Mouse (Mus musculus): ENCODE measurements around the gene Chn2.

GRCm38 (mm10) chr6:54223529-54223928, 184.2 kb downstream of the Chn2 start:
- TF ChIP-seq CTCF (conservative IDR thresholded peaks at IDR 0.05 in 1 of 2, IDR thresholded peaks at IDR 0.05 in 1 of 2; ENCODE audit: low read depth in 2 of 2, low read length in 2 of 2) (no peak), EP300 (IDR thresholded peaks at IDR 0.05; ENCODE audit: low read length) (no peak), MEF2A (IDR thresholded peaks at IDR 0.05; ENCODE audit: borderline replicate concordance, low read depth, low read length) (no peak), MAZ (IDR thresholded peaks at IDR 0.05; ENCODE audit: low read depth, low read length) (no peak), IRF4 (IDR thresholded peaks at IDR 0.05; ENCODE audit: low read depth, low read length) (no peak), POLR2A (IDR thresholded peaks at IDR 0.05; ENCODE audit: low read depth, low read length) (no peak), MAX (IDR thresholded peaks at IDR 0.05; ENCODE audit: low read length) (no peak), ETS1 (conservative IDR thresholded peaks at IDR 0.05; ENCODE audit: low read depth, low read length) (no peak), ZC3H11A (IDR thresholded peaks at IDR 0.05; ENCODE audit: low read depth, low read length) (no peak)
